Mouse (Mus musculus) brain, embryonic 14.5 days (tissue): ENCODE data around the gene Tex264.

Experiments
- CTCF ChIP-seq: fragments of 200-500 bp; IDR thresholded peaks from 2 replicates; pipeline ENCODE4 v1.5.1; 2012; ENCODE audit warnings: inconsistent platforms, mild to moderate bottlenecking, moderate library complexity, borderline replicate concordance; ENCODE audit not compliant: insufficient read depth, insufficient read length; ENCODE audit errors: extremely low read depth
- POLR2A ChIP-seq: fragments of 200-500 bp; IDR thresholded peaks from 2 replicates; pipeline ENCODE4 v1.6.1; 2012; ENCODE audit warnings: mild to moderate bottlenecking, inconsistent platforms, borderline replicate concordance; ENCODE audit not compliant: poor library complexity, insufficient read depth, insufficient read length, severe bottlenecking; ENCODE audit errors: extremely low read depth

- TF ChIP-seq CTCF (no peak), POLR2A (no peak)
Observed at GRCm38 (mm10) chr9:106614616-106615015, 71.1 kb downstream of the Tex264 start.
